Mouse (Mus musculus) gastrocnemius, postnatal 36 days (tissue): ENCODE data around the gene Borcs7. TPM values are rescaled to one million over a fixed set of nuclear protein-coding genes. Genes with fewer than 3 reads are reported as not detected.
"Not testable (repeated sequence)": the region's sequence is repeated elsewhere in the genome, so short reads cannot be mapped to it uniquely, and the experiment has no call there.

ENCODE experiments used
- DNase-seq, 2 experiments: peaks; one replicate each; pipeline ENCODE4 v3.0.0; 2022
- intact Hi-C: fragments of 180-260 bp; cut with DNase I; formaldehyde crosslinking; loops from one replicate; pipeline ENCODE4 v1.15.1; 2025
- total RNA-seq, 2 experiments: library from RNA; stranded (reverse); gene quantifications; 2 replicates each; pipeline ENCODE4 v1.2.3; 2021

Gene Borcs7
- total RNA-seq, 2 experiments from 2014 or later = 11.9 to 12.9 TPM

DNA sequence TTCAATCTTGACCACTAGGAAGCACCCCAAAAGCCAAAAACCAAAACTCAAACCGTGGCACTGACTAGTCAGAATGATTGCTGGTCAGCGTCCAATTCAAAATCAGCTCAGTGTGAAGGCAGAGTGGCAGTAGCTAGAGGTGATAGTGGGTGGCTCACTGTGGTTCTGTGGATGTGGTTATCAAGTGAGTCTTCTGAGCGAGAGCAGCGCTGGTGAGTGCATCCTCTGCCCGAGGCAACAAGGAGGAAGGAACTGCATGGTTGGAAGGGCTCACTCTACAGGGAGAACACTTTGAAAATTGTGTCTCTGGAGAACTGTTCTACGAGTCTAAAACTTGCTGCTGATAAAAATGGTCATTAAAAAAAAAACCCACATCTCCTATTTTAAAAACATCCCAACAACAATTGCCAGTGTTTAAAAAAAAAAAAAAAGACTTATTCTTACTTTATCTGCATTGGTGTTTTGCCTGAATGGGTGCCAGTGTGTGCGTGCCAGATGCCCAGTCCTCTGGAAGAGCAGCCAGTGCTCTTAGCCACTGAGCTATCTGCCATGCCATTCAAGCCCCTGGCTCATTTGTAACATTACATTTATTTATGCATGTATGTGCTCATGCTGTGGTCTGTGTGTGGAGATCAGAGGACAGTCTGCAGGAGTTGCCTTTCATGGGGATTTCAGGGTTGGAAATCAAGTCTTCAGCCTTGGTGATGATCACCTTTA is 16.2 kb downstream of the Borcs7 start:
- no peak for DNase-seq
- intact Hi-C loops = no loop called here

GRCm38 (mm10) chr19:46706540-46707295 is 17.0 kb downstream of the Borcs7 start:
- no peak for DNase-seq
- intact Hi-C loops = no loop called here

DNA sequence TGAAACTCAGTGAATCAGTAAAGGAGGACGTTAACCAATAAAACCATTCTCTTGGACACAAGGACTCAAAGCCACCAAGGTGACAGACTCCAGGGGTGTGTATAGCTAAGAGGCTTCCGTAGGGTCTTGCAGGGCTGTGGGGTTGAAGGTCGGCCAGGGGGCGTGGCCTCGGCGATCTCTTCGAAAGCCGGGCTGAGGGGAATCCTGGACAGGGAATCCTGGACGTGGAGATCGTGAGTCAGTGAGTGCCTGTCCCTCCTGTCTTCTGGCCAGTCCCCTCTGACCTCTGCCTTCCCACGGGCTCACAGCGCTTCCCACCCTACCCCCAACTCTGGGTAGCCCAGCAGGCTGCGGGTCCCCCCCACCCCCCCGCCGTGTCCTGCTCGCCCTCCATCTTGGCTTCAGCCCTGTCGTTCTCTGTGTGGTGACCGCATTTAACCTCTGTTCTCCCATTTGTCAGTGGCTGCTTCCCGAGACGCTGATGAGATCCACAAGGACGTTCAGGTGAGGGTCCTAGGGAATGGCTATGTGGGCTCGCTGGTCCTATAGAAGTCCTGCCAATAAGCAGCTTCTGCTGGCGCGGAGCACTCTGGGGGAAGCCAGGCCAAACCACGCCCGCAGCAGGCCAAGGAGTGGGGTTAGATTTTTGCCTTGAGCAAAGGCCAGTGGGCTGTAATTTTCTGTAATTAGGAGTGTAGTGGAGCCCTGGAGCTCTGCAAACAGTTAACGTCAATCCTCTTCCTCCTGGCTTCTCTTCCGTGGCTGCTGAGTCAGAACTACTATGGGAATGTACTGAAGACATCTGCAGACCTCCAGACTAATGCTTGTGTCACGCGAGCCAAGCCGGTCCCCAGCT is 17.8 kb downstream of the Borcs7 start, which contains the start of gene As3mt:
Gene As3mt, plus strand, starts transcription at position 163 of the 856 bp plus-strand sequence.
- peak; percentile 75 to 76 for DNase-seq
- intact Hi-C loops = no loop called here

DNA sequence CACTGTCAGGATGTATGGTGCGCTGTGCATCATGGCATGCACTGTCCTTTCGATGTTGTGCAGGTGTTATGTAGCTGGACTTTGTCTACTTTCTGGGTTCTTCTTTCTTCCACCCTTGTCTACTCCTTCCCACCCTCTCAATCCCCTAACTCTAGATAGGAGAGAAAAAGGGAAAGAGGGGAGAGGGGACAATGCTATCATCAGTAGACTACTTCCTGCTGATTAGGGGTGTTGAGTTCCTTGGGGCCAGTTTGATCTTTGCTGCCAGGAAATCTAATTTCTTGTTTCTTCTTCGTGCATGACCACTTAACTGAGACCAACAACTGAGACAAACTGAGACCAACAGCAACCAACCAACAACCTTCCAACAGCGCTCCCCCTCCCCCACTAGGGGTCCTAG is 20.9 kb downstream of the Borcs7 start:
- DNase-seq = no peak
- intact Hi-C loops = no loop called here

DNA sequence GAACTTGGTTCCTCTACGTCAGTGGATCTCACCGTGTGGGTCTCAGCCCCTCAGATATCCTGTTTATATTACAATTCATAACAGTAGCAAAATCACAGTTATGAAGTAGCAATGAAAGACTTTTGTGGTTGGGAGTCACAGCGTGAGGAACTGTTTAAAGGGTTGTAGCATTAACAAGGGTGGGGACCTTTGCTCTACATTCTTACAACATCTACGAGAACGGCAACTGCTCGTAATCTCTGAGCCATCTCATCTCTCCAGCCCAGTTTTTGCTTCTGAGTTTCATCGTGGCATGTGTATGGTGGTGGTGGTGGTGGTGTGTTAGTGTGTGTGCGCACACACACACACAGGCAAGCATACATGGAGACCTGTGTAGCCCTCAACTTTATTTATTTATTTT is 24.5 kb downstream of the Borcs7 start:
- intact Hi-C loops = no loop called here

DNA sequence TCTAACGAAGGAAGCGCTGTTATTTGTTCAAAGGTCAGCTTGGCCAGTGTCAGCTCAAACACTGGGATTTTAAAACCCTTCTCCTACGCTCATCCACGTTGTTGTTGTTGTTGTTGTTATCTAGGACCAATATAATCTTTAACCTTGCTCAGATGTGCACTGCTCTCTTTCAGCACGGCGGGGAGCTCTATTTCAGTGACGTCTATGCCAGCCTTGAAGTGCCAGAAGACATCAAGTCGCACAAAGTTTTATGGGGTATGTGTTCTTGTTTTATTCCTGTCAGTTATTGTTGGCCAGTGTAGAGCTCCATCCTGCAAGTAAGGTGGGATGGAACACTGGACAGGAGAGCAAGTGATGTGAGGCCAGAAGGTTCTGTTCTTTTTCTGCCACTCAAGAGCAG is 25.3 kb downstream of the Borcs7 start:
- intact Hi-C loops = no loop called here
- no peak for DNase-seq

More for the DNA sequence above, 24.5 kb downstream of the Borcs7 start:
- DNase-seq = no peak

GRCm38 (mm10) chr19:46718150-46718549 is 28.4 kb downstream of the Borcs7 start:
- intact Hi-C loops = no loop called here
- no peak for DNase-seq

- intact Hi-C loops = no loop called here
Measured at GRCm38 (mm10) chr19:46724411-46724810, 34.7 kb downstream of the Borcs7 start.

DNA sequence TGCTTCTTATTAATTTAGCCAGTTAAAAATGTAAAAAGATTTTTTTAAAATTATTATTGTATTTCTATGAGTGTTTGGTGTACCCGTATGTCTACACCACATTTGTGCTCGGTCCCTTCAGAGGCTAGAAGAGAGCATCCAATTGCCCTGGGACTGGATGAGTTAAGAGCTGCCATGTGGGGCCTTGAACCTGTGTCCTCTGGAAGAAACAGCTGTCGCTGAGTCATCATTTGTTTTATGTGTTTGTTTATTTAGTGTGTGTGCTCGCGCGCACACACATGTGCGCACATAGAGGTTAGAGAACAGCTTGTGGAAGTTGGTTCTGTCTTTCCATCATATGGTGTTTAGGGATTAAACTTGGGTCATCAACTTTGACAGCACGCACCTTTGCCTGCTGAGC is 36.4 kb downstream of the Borcs7 start:
- intact Hi-C loops = no loop called here
- DNase-seq = no peak

More at GRCm38 (mm10) chr19:46724411-46724810, 34.7 kb downstream of the Borcs7 start:
- DNase-seq = no peak

GRCm38 (mm10) chr19:46727140-46727736 is 37.5 kb downstream of the Borcs7 start:
- DNase-seq = no peak
- intact Hi-C loops = no loop called here

DNA sequence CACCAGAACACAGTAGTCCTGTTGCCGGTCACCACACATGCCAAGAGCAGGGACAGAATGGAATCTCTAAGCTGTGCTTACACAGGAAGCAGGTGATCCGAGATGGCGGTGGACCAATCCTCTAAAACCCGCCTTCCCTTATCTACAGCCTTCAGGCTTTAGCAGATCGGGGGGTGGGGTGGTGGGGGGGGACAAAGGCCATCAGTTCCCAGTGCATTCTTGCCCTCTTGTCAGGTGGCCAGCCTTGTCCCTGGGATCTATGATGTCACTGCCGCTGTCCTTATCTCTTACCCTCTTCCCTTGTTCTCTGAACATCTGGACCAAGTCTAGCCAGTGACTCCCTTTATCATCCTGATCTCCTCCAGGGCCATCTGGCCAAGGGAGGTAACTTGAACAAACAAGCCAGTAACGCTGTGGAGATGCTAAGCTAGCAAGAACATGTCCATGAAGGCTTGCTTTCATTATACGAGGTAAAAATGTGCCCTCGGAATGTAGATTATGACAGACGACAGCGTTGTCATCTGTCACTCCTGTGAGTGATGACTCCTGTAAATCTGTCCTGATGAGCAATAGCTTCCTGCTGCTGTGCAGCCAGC is 38.3 kb downstream of the Borcs7 start:
- intact Hi-C loops = no loop called here
- no peak for DNase-seq

GRCm38 (mm10) chr19:46728909-46729308 is 39.2 kb downstream of the Borcs7 start:
- intact Hi-C loops = no loop called here

DNA sequence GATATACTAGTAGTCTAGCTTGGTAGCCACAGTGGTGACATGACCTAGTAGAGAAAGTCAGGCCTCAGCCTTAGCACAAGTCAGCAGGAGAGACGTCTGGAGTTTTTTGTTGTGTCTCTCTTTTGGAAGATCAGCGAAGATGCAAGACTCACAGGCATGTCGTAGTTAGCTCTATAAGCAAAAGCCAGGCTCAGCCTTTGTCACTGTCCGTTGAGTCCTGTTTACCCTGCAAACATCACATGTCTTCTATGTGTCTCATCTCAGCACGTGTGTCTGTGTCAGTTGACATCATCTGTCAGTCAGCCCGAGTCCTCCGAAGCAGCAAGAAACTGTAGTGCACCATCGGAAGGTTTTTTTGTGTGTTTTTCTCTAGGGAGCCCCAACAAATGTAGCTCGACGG is 41.6 kb downstream of the Borcs7 start:
- no peak for DNase-seq
- intact Hi-C loops = no loop called here

More at GRCm38 (mm10) chr19:46728909-46729308, 39.2 kb downstream of the Borcs7 start:
- DNase-seq = no peak

- DNase-seq, intact Hi-C loops: not testable (repeated sequence)
Measured at GRCm38 (mm10) chr19:46732673-46733072, 43.0 kb downstream of the Borcs7 start.

DNA sequence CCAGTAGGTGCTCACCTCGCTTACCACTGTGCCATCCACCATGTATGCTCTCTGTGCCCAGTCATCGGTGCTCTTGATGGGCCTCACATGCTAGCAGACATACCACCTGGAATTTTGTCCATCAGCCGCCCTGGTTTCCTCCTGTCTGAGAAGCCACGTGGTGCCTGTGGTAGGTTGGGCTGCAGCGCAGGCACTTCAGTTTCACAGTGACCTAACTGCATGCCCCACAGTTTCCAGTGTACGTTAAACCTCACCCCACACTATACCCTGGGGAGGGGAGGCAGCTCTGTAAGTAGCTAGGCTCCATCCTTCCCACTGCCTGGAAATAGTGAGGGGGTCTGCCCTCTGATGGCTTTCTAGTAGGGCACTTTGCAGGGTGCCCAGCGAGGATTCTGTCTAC is 43.9 kb downstream of the Borcs7 start:
- DNase-seq = no peak
- intact Hi-C loops = no loop called here

GRCm38 (mm10) chr19:46735241-46735640 is 45.5 kb downstream of the Borcs7 start:
- intact Hi-C loops = no loop called here
- DNase-seq = no peak

- DNase-seq = no peak
- intact Hi-C loops = no loop called here
Measured at GRCm38 (mm10) chr19:46737106-46737505, 47.4 kb downstream of the Borcs7 start.

DNA sequence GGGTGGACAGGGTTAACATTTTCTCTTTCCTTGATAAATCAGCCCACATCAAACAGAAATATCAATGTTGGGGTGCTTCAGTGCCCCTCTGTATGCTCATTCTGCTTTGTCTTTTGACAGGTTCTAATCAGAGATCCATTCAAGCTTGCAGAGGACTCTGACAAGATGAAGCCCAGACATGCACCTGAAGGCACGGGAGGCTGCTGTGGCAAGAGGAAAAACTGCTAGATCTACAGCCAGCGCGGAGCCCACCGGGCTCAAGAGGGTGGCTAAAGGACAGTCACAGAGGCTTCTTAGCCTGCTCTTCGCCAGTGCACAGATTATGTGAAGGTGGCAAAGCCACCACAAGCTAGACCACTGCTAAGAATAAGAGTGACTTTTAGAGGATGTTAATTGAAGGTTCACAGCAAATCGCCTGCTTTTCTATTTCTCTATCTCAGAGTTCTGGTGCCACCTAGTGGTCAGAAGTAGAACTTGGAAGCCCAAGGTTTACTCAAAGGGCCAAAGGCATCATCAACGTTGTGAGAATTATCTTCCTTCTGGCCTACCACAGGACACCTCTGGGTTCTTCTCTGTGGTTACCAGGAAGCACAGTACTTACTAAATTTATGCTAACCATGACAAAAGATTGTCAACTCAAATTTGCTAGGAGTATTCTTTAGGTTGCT is 50.8 kb downstream of the Borcs7 start:
- intact Hi-C loops = loop anchor here (1.0 kb wide), 1 partner anchor 68 kb away; no protein-coding TSS in a partner anchor
- peak in 1 of 2 experiments; percentile 44 for DNase-seq

GRCm38 (mm10) chr19:46741574-46741973 is 51.9 kb downstream of the Borcs7 start:
- intact Hi-C loops = no loop called here

More at GRCm38 (mm10) chr19:46741574-46741973, 51.9 kb downstream of the Borcs7 start:
- DNase-seq = no peak
